Mouse (Mus musculus): ENCODE data around the gene Pdcd5. TPM values are rescaled to one million over a fixed set of nuclear protein-coding genes. Genes with fewer than 3 reads are reported as not detected.

Pdcd5 gene
- polyA plus RNA-seq, 1 experiment from 2014 or later = 231 TPM

DNA sequence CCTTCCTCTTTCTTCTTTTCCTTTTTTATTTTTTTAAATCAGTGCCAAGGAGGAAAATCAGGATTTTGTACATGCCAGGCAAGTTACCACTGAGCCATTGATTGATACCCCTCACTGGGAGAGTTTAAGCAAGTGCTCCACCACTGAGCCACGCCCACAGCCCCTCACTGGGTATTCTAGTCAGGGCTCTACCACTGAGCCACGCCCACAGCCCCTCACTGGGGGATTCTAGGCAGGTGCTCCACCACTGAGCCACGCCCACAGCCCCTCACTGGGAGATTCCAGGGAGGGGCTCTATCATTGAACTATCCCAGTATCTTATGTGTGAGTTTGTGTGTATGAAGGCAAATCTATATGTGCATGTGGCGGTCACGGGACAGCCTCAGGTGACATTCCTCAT, 53.0 kb downstream of the Pdcd5 start:
- Histone ChIP-seq H3K4me2 (no peak overlapping the region), H3K9me3 (no peaks in the 10 kb centered on the region), H3K27ac (no peak overlapping the region), H3K36me3 (peaks cover 24% of the 10 kb centered on the region), H3K27me3 (no peaks in the 10 kb centered on the region), H3K4me3 (no peak overlapping the region), H3K9ac (no peak overlapping the region), H3K4me1 (no peaks in the 10 kb centered on the region)
- no peak for ATAC-seq (ENCODE audit: borderline replicate concordance, extremely low read depth, low FRiP score, low TSS enrichment)
- 85% methylated on average over 5 of the region's 5 CpGs for WGBS

Other genes with a start within 250 kb of the Pdcd5 start
- 0.30 and 0.38 TPM in 2 replicates for gene Slc7a9, start 198.7 kb downstream of the Pdcd5 start, polyA plus RNA-seq (2015; fragmentation: Nextera tagmentation; extraction: Ambion mirVana)
- 0.29 and 0.30 TPM in 2 replicates for gene Tdrd12, start 109.8 kb downstream of the Pdcd5 start, polyA plus RNA-seq (2015; fragmentation: Nextera tagmentation; extraction: Ambion mirVana)
- gene Nudt19, start 91.2 kb downstream of the Pdcd5 start, polyA plus RNA-seq (2015; fragmentation: Nextera tagmentation; extraction: Ambion mirVana) = 50.1 and 52.7 TPM in 2 replicates
- gene Rgs9bp, start 61.9 kb downstream of the Pdcd5 start, polyA plus RNA-seq (2015; fragmentation: Nextera tagmentation; extraction: Ambion mirVana) = 0.05 and 0.14 TPM in 2 replicates
- 33.8 and 35.9 TPM in 2 replicates for gene Ankrd27, start 61.3 kb downstream of the Pdcd5 start, polyA plus RNA-seq (2015; fragmentation: Nextera tagmentation; extraction: Ambion mirVana)
- gene Dpy19l3, start 106.9 kb upstream of the Pdcd5 start, polyA plus RNA-seq (2015; fragmentation: Nextera tagmentation; extraction: Ambion mirVana) = 33.1 and 34.6 TPM in 2 replicates
- 20.4 and 20.7 TPM in 2 replicates for gene Zfp507, start 155.5 kb upstream of the Pdcd5 start, polyA plus RNA-seq (2015; fragmentation: Nextera tagmentation; extraction: Ambion mirVana)

All from lung, embryonic 15.5 days (tissue).